Mouse (Mus musculus): ENCODE measurements at regions not wholly inside any gene's neighbourhood (a gene's known extent, or its start where the extent isn't known, plus 50 kb on each side); places are given as distances from the start of the nearest gene placed in this dataset.

DNA sequence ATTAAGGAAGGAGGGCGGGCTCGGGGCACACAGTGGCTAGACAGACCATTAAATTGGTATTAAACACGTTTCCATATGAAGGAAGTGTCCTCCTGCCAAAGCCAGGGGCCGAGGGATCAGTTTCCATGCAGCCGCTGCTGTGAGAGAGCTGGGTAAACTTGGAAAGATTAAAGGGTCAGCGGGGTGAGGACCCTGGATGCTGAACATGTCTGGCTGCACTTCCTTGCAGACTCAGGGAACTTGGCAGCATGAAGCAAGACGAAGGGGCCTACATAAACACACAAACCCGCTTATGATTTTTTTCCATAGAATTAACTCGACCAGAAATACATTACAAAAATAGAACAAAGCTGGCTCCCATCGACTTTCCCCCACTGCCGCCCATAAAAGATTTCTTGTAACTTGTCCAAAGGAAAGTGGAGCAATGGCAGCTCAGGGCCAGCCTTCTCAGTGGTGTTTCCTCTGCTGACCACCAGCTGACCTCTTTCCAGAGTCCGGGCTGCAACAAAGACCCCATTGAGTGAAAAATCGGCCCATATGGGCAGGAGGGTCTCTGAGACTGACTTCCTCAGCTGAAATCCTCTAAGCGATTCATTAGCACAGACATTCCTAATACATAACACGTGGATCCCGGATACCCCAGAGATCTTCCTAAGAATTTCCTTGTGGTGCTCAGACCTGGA lies 141.0 kb upstream of the Tmc3 start:
- Histone ChIP-seq H3K27ac (ENCODE audit: low read length) (peak overlapping the region; percentile 33; the same call in 1 of the 2 replicates), H3K9ac (replicated peaks; ENCODE audit: low read depth) (no peak overlapping the region), H3K4me1 (ENCODE audit: insufficient read depth, low read depth, low read length) (peaks cover 3% of the 10 kb centered on the region; the same call in 1 of the 2 replicates), H3K4me2 (replicated peaks; ENCODE audit: low read depth, low read length) (no peak overlapping the region), H3K36me3 (ENCODE audit: insufficient read depth, low read length) (no peaks in the 10 kb centered on the region), H3K9me3 (ENCODE audit: low read length) (no peaks in the 10 kb centered on the region), H3K4me3 (ENCODE audit: low read depth, low read length) (no peak overlapping the region), H3K27me3 (replicated peaks; ENCODE audit: insufficient read depth, low read length) (no peaks in the 10 kb centered on the region)
- ATAC-seq (peak; percentile 57; the same call in 1 of the 2 replicates), DNase-seq (ENCODE audit: low spot score) (peak; percentile 68)
- no peak for TF ChIP-seq CTCF (IDR thresholded peaks at IDR 0.05)
- no peak for TF ChIP-seq EP300 (IDR thresholded peaks at IDR 0.05)
- WGBS = 20% methylated on average over 16 of the region's 16 CpGs

DNA sequence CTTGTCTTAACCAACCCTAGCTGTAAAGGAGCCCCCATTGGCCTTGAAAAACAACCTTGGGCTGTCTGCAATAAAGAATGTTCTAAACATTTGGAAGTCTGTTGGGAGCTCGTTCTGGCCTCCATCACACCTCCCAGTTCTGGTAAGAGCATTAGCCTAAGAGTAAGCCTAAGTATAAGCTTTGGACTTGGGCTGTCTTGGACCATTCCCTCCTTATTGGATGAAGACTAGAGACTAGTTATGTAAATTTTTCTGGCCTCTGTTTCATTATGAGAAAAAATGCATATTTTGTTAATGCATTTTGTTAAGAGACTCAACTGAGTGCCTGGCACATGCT lies 140.5 kb upstream of the Tmc3 start:
- Histone ChIP-seq H3K4me2 (replicated peaks; ENCODE audit: low read depth, low read length) (no peak overlapping the region), H3K4me1 (ENCODE audit: insufficient read depth, low read depth, low read length) (peaks cover 3% of the 10 kb centered on the region; the same call in 1 of the 2 replicates), H3K27ac (ENCODE audit: low read length) (0 out of 2 replicates have a peak overlapping the region, but pooled peaks have one; percentile 33), H3K9me3 (ENCODE audit: low read length) (no peaks in the 10 kb centered on the region), H3K27me3 (replicated peaks; ENCODE audit: insufficient read depth, low read length) (no peaks in the 10 kb centered on the region), H3K36me3 (ENCODE audit: insufficient read depth, low read length) (no peaks in the 10 kb centered on the region), H3K4me3 (ENCODE audit: low read depth, low read length) (no peak overlapping the region), H3K9ac (replicated peaks; ENCODE audit: low read depth) (no peak overlapping the region)
- ATAC-seq (no peak), DNase-seq (ENCODE audit: low spot score) (no peak)
- no peak for TF ChIP-seq CTCF (IDR thresholded peaks at IDR 0.05)
- no peak for TF ChIP-seq EP300 (IDR thresholded peaks at IDR 0.05)
- 24% methylated on average over 1 of the region's 1 CpGs for WGBS

DNA sequence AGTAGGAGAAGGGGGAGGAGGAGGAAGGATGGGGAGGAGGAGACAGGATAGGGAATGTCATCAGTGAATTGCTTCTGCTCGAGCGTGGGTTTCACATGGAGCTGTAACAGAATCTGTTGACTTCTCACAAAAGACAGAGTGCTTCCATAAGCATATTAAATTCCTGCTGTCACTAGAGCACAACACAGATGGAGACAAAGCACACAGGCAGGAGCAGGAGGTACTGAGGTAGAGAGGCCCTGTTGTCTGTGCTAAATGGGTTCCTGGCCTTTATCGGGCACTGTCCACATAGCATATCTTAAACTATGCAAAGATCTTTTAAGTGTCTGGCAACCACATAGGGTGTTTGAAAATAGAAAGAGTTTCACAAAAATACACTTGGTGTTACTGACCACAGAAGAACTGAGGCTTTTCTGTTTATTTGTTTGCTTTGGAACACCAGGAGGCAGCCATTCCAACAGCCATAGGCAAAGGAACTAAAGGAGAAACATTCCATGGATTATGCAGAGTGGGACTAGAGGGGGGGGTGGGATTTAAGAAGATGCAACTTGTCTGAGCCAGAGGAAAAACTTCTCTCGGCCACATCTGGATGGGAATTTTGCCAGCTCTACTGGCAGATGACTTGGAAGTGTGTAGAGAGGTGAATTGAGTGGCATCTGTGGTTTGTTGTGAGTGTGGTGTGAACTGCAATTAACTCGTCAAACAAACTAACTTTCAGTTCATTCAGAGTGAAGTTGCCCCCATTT lies 139.4 kb upstream of the Tmc3 start:
- Histone ChIP-seq H3K4me1 (ENCODE audit: insufficient read depth, low read depth, low read length) (peaks cover 3% of the 10 kb centered on the region; the same call in 1 of the 2 replicates), H3K27ac (ENCODE audit: low read length) (no peak overlapping the region), H3K4me3 (ENCODE audit: low read depth, low read length) (no peak overlapping the region), H3K4me2 (replicated peaks; ENCODE audit: low read depth, low read length) (no peak overlapping the region), H3K9ac (replicated peaks; ENCODE audit: low read depth) (no peak overlapping the region), H3K27me3 (replicated peaks; ENCODE audit: insufficient read depth, low read length) (no peaks in the 10 kb centered on the region), H3K9me3 (ENCODE audit: low read length) (no peaks in the 10 kb centered on the region), H3K36me3 (ENCODE audit: insufficient read depth, low read length) (no peaks in the 10 kb centered on the region)
- no peak for ATAC-seq
- 27% methylated on average over 5 of the region's 5 CpGs for WGBS
- TF ChIP-seq CTCF (IDR thresholded peaks at IDR 0.05) = no peak
- TF ChIP-seq EP300 (IDR thresholded peaks at IDR 0.05) = no peak
- no peak for DNase-seq (ENCODE audit: low spot score)

DNA sequence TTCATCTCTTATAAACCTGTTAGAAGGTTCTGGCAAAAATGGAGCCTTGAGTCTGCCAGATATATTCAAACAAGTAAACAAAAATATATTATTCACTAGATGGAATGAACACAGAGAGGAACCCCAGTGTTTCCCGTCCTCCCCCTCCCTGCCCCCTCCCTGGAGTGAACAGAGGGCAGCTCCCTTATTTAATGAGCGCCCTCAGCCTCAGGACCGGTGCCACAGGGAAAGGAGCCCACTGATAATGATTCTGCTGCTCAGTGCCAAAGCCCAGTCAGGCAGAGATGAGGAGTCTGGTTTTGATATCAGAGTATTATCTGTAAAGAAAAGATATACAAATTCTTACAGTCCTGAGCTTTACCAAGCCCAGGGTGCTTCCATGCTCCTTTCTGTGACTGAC lies 134.4 kb upstream of the Tmc3 start:
- H3K4me2 ChIP-seq (replicated peaks; ENCODE audit: low read depth, low read length) = no peak overlapping the region
- no peak overlapping the region for H3K9ac ChIP-seq (replicated peaks; ENCODE audit: low read depth)
- 46% methylated on average over 3 of the region's 3 CpGs for WGBS
- DNase-seq (ENCODE audit: low spot score) = no peak
- H3K4me3 ChIP-seq (ENCODE audit: low read depth, low read length) = no peak overlapping the region
- no peaks in the 10 kb centered on the region for H3K9me3 ChIP-seq (ENCODE audit: low read length)
- H3K27ac ChIP-seq (ENCODE audit: low read length) = no peak overlapping the region
- no peaks in the 10 kb centered on the region for H3K27me3 ChIP-seq (replicated peaks; ENCODE audit: insufficient read depth, low read length)
- no peaks in the 10 kb centered on the region for H3K36me3 ChIP-seq (ENCODE audit: insufficient read depth, low read length)
- H3K4me1 ChIP-seq (ENCODE audit: insufficient read depth, low read depth, low read length) = no peaks in the 10 kb centered on the region; the same call in 1 of the 2 replicates
- no peak for ATAC-seq
- TF ChIP-seq EP300 (IDR thresholded peaks at IDR 0.05) = no peak
- TF ChIP-seq CTCF (IDR thresholded peaks at IDR 0.05) = no peak

DNA sequence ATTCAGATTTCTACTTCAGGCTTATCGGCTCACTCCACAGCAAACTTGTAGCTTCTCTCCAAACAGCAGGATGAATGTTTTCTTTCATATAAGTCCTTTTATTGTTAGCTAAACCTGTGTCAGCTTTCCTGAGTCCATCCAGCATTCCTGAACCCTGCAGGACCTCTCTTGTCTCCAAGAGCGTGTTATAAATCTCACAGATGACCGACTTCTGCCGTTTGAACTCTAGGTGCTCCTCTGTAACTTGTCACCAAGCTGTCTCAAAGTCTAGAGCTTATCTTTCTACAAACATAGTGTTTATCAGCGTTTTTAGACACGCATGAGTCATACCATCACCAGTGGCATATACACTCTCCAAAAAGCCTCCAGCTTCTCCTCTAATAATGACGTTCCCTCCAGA lies 132.4 kb upstream of the Tmc3 start:
- Histone ChIP-seq H3K4me1 (ENCODE audit: insufficient read depth, low read depth, low read length) (no peaks in the 10 kb centered on the region), H3K4me3 (ENCODE audit: low read depth, low read length) (no peak overlapping the region), H3K36me3 (ENCODE audit: insufficient read depth, low read length) (no peaks in the 10 kb centered on the region), H3K27me3 (replicated peaks; ENCODE audit: insufficient read depth, low read length) (no peaks in the 10 kb centered on the region), H3K9me3 (ENCODE audit: low read length) (no peaks in the 10 kb centered on the region), H3K4me2 (replicated peaks; ENCODE audit: low read depth, low read length) (no peak overlapping the region), H3K27ac (ENCODE audit: low read length) (no peak overlapping the region), H3K9ac (replicated peaks; ENCODE audit: low read depth) (no peak overlapping the region)
- no peak for TF ChIP-seq EP300 (IDR thresholded peaks at IDR 0.05)
- TF ChIP-seq CTCF (IDR thresholded peaks at IDR 0.05) = no peak
- no peak for DNase-seq (ENCODE audit: low spot score)
- no peak for ATAC-seq
- WGBS = 15% methylated on average over 7 of the region's 7 CpGs

DNA sequence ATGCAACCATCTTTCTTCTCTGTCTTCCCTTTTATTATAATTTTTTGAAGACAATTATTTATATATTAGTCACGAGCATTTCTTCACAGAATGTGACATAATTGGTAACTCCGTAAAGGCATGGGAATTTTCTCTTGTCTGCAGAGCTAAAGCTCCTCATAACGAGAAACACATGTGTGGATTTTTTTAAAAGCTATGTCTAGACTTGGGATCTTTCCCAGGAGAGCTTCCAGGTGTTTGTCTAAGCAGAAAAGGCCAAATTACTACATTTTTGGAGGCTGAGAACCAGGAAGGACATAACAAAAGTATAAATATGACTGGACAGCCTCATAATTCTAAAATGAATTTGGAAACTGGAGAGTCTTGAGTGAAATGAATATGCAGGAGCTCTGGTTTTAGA lies 125.2 kb upstream of the Tmc3 start:
- H3K4me3 ChIP-seq (ENCODE audit: low read depth, low read length) = no peak overlapping the region
- H3K9ac ChIP-seq (replicated peaks; ENCODE audit: low read depth) = no peak overlapping the region
- no peaks in the 10 kb centered on the region for H3K4me1 ChIP-seq (ENCODE audit: insufficient read depth, low read depth, low read length)

More for the DNA sequence above, 125.2 kb upstream of the Tmc3 start:
- no peak for ATAC-seq
- H3K36me3 ChIP-seq (ENCODE audit: insufficient read depth, low read length) = no peaks in the 10 kb centered on the region
- H3K27me3 ChIP-seq (replicated peaks; ENCODE audit: insufficient read depth, low read length) = no peaks in the 10 kb centered on the region
- no peak overlapping the region for H3K4me2 ChIP-seq (replicated peaks; ENCODE audit: low read depth, low read length)
- no peak for DNase-seq (ENCODE audit: low spot score)
- no peaks in the 10 kb centered on the region for H3K9me3 ChIP-seq (ENCODE audit: low read length)
- TF ChIP-seq CTCF (IDR thresholded peaks at IDR 0.05) (no peak), EP300 (IDR thresholded peaks at IDR 0.05) (no peak)
- no peak overlapping the region for H3K27ac ChIP-seq (ENCODE audit: low read length)
- WGBS = 61% methylated on average over 3 of the region's 3 CpGs
